Mouse (Mus musculus) lung, embryonic 14.5 days (tissue): ENCODE measurements around the gene Prdm1. TPM values are rescaled to one million over a fixed set of nuclear protein-coding genes. Genes with fewer than 3 reads are reported as not detected.

ENCODE experiments used
- ATAC-seq: fragments of 200-750 bp; cut with Nextera tagmentation; 2 replicates; pipeline ENCODE4 v1.8.0; 2017; ENCODE audit warnings: mild to moderate bottlenecking, moderate TSS enrichment, moderate library complexity; ENCODE audit not compliant: insufficient read depth
- DNase-seq: peaks from one replicate; pipeline ENCODE4 v3.0.0-alpha.2; 2015
- H3K27ac ChIP-seq: fragments of 300-500 bp; sonication (generic); 2 replicates; pipeline ENCODE4 v1.5.1; 2014; ENCODE audit warnings: low read depth, mild to moderate bottlenecking, moderate library complexity
- H3K27me3 ChIP-seq: fragments of 300-500 bp; sonication (generic); 2 replicates; pipeline ENCODE4 v1.6.1; 2014; ENCODE audit warnings: low read length, control low read depth; ENCODE audit not compliant: insufficient read depth
- H3K36me3 ChIP-seq: fragments of 300-500 bp; sonication (generic); 2 replicates; pipeline ENCODE4 v1.6.1; 2014; ENCODE audit warnings: control low read depth; ENCODE audit not compliant: insufficient read depth
- H3K4me1 ChIP-seq: fragments of 300-500 bp; sonication (generic); 2 replicates; pipeline ENCODE4 v1.6.1; 2014; ENCODE audit warnings: antibody characterized with exemption, control low read depth; ENCODE audit not compliant: insufficient read depth
- H3K4me2 ChIP-seq: fragments of 300-500 bp; sonication (generic); 2 replicates; pipeline ENCODE4 v1.6.1; 2014; ENCODE audit warnings: mild to moderate bottlenecking
- H3K4me3 ChIP-seq: fragments of 300-500 bp; sonication (generic); 2 replicates; pipeline ENCODE4 v1.5.1; 2014; ENCODE audit warnings: low read depth, low read length
- H3K9ac ChIP-seq: fragments of 300-500 bp; sonication (generic); 2 replicates; pipeline ENCODE4 v1.6.1; 2014
- H3K9me3 ChIP-seq: fragments of 300-500 bp; sonication (generic); 2 replicates; pipeline ENCODE4 v1.6.1; 2016; ENCODE audit warnings: low read depth, low read length, control low read depth
- CTCF ChIP-seq: IDR thresholded peaks from 2 replicates; pipeline ENCODE4 v1.5.1; 2016; ENCODE audit warnings: antibody characterized with exemption, low read depth
- WGBS: fragments of 180-500 bp; shearing (Covaris S2); extraction: QIAGEN DNeasy Blood & Tissue Kit; methylation state at CpG from one replicate; pipeline ENCODE4 v1.1.7; 2014; 5-methylcytosine and 5-hydroxymethylcytosine counted together
- polyA plus RNA-seq: library from polyadenylated mRNA; unstranded; fragments of >200 nt; fragmentation: Nextera tagmentation; extraction: Ambion mirVana; gene quantifications from 2 replicates; pipeline ENCODE4 v1.2.1, GENCODE M21; 2014

Prdm1 gene
- polyA plus RNA-seq, 1 experiment from 2014 or later, result 2.7 TPM

GRCm38 (mm10) chr10:44463856-44464255 lies 64.4 kb downstream of the Prdm1 start:
- ATAC-seq, result no peak
- peaks cover 57% of the 10 kb centered on the region for H3K27me3 ChIP-seq
- no peak overlapping the region for H3K4me2 ChIP-seq
- no peak overlapping the region for H3K9ac ChIP-seq
- TF ChIP-seq CTCF, result no peak
- 73% methylated on average over 4 of the region's 4 CpGs for WGBS
- H3K4me1 ChIP-seq, result peaks cover 10% of the 10 kb centered on the region
- H3K27ac ChIP-seq, result no peak overlapping the region
- no peaks in the 10 kb centered on the region for H3K36me3 ChIP-seq
- H3K4me3 ChIP-seq, result no peak overlapping the region
- no peaks in the 10 kb centered on the region for H3K9me3 ChIP-seq
- no peak for DNase-seq

- ATAC-seq (no peak), DNase-seq (no peak)
- H3K9ac ChIP-seq, result no peak overlapping the region
- H3K4me3 ChIP-seq, result no peak overlapping the region
- no peak overlapping the region for H3K4me2 ChIP-seq
- no peak overlapping the region for H3K27ac ChIP-seq
- peaks cover 15% of the 10 kb centered on the region for H3K4me1 ChIP-seq
- H3K36me3 ChIP-seq, result no peaks in the 10 kb centered on the region
- TF ChIP-seq CTCF, result no peak
- peaks cover 58% of the 10 kb centered on the region for H3K27me3 ChIP-seq
- no peaks in the 10 kb centered on the region for H3K9me3 ChIP-seq
- 55% methylated on average over 8 of the region's 8 CpGs for WGBS
Observed at GRCm38 (mm10) chr10:44462351-44462750, 66.0 kb downstream of the Prdm1 start.

GRCm38 (mm10) chr10:44461063-44461462 lies 67.2 kb downstream of the Prdm1 start:
- Histone ChIP-seq H3K27me3 (peaks cover 45% of the 10 kb centered on the region), H3K27ac (no peak overlapping the region), H3K4me3 (no peak overlapping the region), H3K9me3 (no peaks in the 10 kb centered on the region), H3K36me3 (no peaks in the 10 kb centered on the region), H3K4me2 (no peak overlapping the region), H3K9ac (no peak overlapping the region), H3K4me1 (peaks cover 15% of the 10 kb centered on the region)
- TF ChIP-seq CTCF, result no peak
- DNase-seq (no peak), ATAC-seq (no peak)
- 79% methylated on average over 6 of the region's 6 CpGs for WGBS

GRCm38 (mm10) chr10:44460095-44460810 lies 68.0 kb downstream of the Prdm1 start:
- ATAC-seq, result no peak
- Histone ChIP-seq H3K4me1 (peaks cover 12% of the 10 kb centered on the region), H3K36me3 (no peaks in the 10 kb centered on the region), H3K27me3 (peaks cover 37% of the 10 kb centered on the region), H3K4me3 (no peak overlapping the region), H3K27ac (no peak overlapping the region), H3K4me2 (peak overlapping the region; percentile 94; the same call in 1 of the 2 replicates), H3K9me3 (no peaks in the 10 kb centered on the region), H3K9ac (no peak overlapping the region)
- peak; percentile 81 for DNase-seq
- WGBS, result 19% methylated on average over 6 of the region's 6 CpGs
- peak; percentile 44 for TF ChIP-seq CTCF

GRCm38 (mm10) chr10:44459321-44460000 lies 68.8 kb downstream of the Prdm1 start:
- DNase-seq (peak; percentile 46), ATAC-seq (no peak)
- 8% methylated on average over 11 of the region's 11 CpGs for WGBS
- H3K4me2 ChIP-seq, result peak overlapping the region; percentile 94
- H3K27ac ChIP-seq, result no peak overlapping the region
- peaks cover 29% of the 10 kb centered on the region for H3K27me3 ChIP-seq
- H3K4me3 ChIP-seq, result peak overlapping the region; percentile 57
- peaks cover 9% of the 10 kb centered on the region for H3K4me1 ChIP-seq
- no peaks in the 10 kb centered on the region for H3K36me3 ChIP-seq
- no peak for TF ChIP-seq CTCF
- H3K9ac ChIP-seq, result peak overlapping the region; percentile 54; the same call in 1 of the 2 replicates
- H3K9me3 ChIP-seq, result no peaks in the 10 kb centered on the region

- H3K4me2 ChIP-seq, result peak overlapping the region; percentile 94
- peak overlapping the region; percentile 24; the same call in 1 of the 2 replicates for H3K27ac ChIP-seq
- TF ChIP-seq CTCF, result peak; percentile 55
- peak overlapping the region; percentile 54 for H3K9ac ChIP-seq
- under 1% methylated on average over 54 of the region's 54 CpGs for WGBS
- no peaks in the 10 kb centered on the region for H3K36me3 ChIP-seq
- H3K4me3 ChIP-seq, result peak overlapping the region; percentile 57
- H3K9me3 ChIP-seq, result no peaks in the 10 kb centered on the region
- peaks cover 22% of the 10 kb centered on the region for H3K27me3 ChIP-seq
- DNase-seq, result peak; percentile 82
- ATAC-seq, result peak; percentile 85
- H3K4me1 ChIP-seq, result peaks cover 9% of the 10 kb centered on the region
Observed at GRCm38 (mm10) chr10:44458534-44459315, 69.6 kb downstream of the Prdm1 start.
